Mouse (Mus musculus) MEL (cell line): ENCODE results near the gene Liph. TPM values are rescaled to one million over a fixed set of nuclear protein-coding genes. Genes with fewer than 3 reads are reported as not detected.

Source experiments
- DNase-seq: peaks from one replicate; pipeline ENCODE4 v3.0.0; 2011; ENCODE audit warnings: low read depth, low spot score
- H3K27ac ChIP-seq: 2 replicates; pipeline ENCODE4 v1.5.1; 2012; ENCODE audit warnings: low read depth, mild to moderate bottlenecking, control low read depth, low read length, moderate library complexity; ENCODE audit not compliant: control insufficient read depth
- H3K27me3 ChIP-seq, 2 experiments: fragments of 150-350 bp in 1 of 2; sonication (generic) in 1 of 2; 2 replicates each; pipeline ENCODE4 v1.6.1; 2012; ENCODE audit warnings: low read length in 2 of 2, mild to moderate bottlenecking in 2 of 2, improper control_type of control experiment in 1 of 2, moderate library complexity in 1 of 2; ENCODE audit not compliant: insufficient read depth in 2 of 2, control insufficient read depth in 1 of 2
- H3K36me3 ChIP-seq, 2 experiments: 2 replicates each; pipeline ENCODE4 v1.6.1; 2012 to 2014; ENCODE audit warnings: low read length in 2 of 2, improper control_type of control experiment in 1 of 2, inconsistent platforms in 1 of 2, mild to moderate bottlenecking in 1 of 2; ENCODE audit not compliant: insufficient read depth in 2 of 2, control insufficient read depth in 1 of 2
- H3K4me1 ChIP-seq, 2 experiments: fragments of 150-350 bp in 1 of 2; sonication (generic) in 1 of 2; 2 replicates each; pipeline ENCODE4 v1.6.1; 2012; ENCODE audit warnings: low read length in 2 of 2, improper control_type of control experiment in 1 of 2, mild to moderate bottlenecking in 1 of 2; ENCODE audit not compliant: insufficient read depth in 2 of 2, control insufficient read depth in 1 of 2
- H3K4me3 ChIP-seq, 2 experiments: fragments of 150-350 bp in 1 of 2; sonication (generic) in 1 of 2; 2 replicates each; pipeline ENCODE4 v1.5.1; 2012; ENCODE audit warnings: low read depth in 2 of 2, low read length in 2 of 2, mild to moderate bottlenecking in 2 of 2, moderate library complexity in 2 of 2, control low read depth in 1 of 2, improper control_type of control experiment in 1 of 2; ENCODE audit not compliant: control insufficient read depth in 1 of 2, insufficient read depth in 1 of 2
- H3K79me2 ChIP-seq: 2 replicates; pipeline ENCODE4 v1.6.1; 2012; ENCODE audit warnings: mild to moderate bottlenecking, low read length, moderate library complexity; ENCODE audit not compliant: control insufficient read depth, poor library complexity, insufficient read depth
- H3K9ac ChIP-seq: 2 replicates; pipeline ENCODE4 v1.6.1; 2012; ENCODE audit warnings: low read depth, mild to moderate bottlenecking, control low read depth, low read length, moderate library complexity; ENCODE audit not compliant: control insufficient read depth, poor library complexity, severe bottlenecking
- H3K9me3 ChIP-seq: fragments of 150-350 bp; sonication (generic); replicated peaks from 2 replicates; pipeline ENCODE4 v1.6.1; 2012; ENCODE audit warnings: mild to moderate bottlenecking, low read length, improper control_type of control experiment, moderate library complexity; ENCODE audit not compliant: insufficient read depth
- BHLHE40 ChIP-seq: IDR thresholded peaks from 2 replicates; pipeline ENCODE4 v1.6.1; 2012; ENCODE audit warnings: low read depth, mild to moderate bottlenecking, inconsistent platforms, low read length, improper control_type of control experiment, borderline replicate concordance
- CHD1 ChIP-seq: IDR thresholded peaks from 2 replicates; pipeline ENCODE4 v1.6.1; 2012; ENCODE audit warnings: low read depth, mild to moderate bottlenecking, inconsistent platforms, low read length, improper control_type of control experiment
- CHD2 ChIP-seq: IDR thresholded peaks from 2 replicates; pipeline ENCODE4 v1.6.1; 2011; ENCODE audit warnings: low read length, improper control_type of control experiment
- E2F4 ChIP-seq: IDR thresholded peaks from 2 replicates; pipeline ENCODE4 v1.6.1; 2011; ENCODE audit warnings: low read depth, low read length, improper control_type of control experiment, borderline replicate concordance
- ELF1 ChIP-seq: IDR thresholded peaks from 2 replicates; pipeline ENCODE4 v1.6.1; 2014; ENCODE audit warnings: low read depth, mild to moderate bottlenecking, inconsistent platforms, low read length, improper control_type of control experiment, moderate library complexity
- GABPA ChIP-seq: IDR thresholded peaks from 2 replicates; pipeline ENCODE4 v1.6.1; 2012; ENCODE audit warnings: low read depth, mild to moderate bottlenecking, inconsistent platforms, low read length, improper control_type of control experiment, moderate library complexity
- GATA1 ChIP-seq: IDR thresholded peaks from 2 replicates; pipeline ENCODE4 v1.6.1; 2011; ENCODE audit warnings: low read depth, low read length, improper control_type of control experiment
- MAFK ChIP-seq: IDR thresholded peaks from 2 replicates; pipeline ENCODE4 v1.6.1; 2011; ENCODE audit warnings: low read depth, mild to moderate bottlenecking, low read length, improper control_type of control experiment, borderline replicate concordance
- MAX ChIP-seq: IDR thresholded peaks from 2 replicates; pipeline ENCODE4 v1.6.1; 2011; ENCODE audit warnings: low read length, improper control_type of control experiment
- MAZ ChIP-seq: IDR thresholded peaks from 2 replicates; pipeline ENCODE4 v1.6.1; 2012; ENCODE audit warnings: low read depth, mild to moderate bottlenecking, inconsistent platforms, low read length, improper control_type of control experiment
- MEF2A ChIP-seq: IDR thresholded peaks from 2 replicates; pipeline ENCODE4 v1.6.1; 2014; ENCODE audit warnings: low read depth, mild to moderate bottlenecking, inconsistent platforms, low read length, improper control_type of control experiment; ENCODE audit not compliant: poor library complexity, insufficient replicate concordance, severe bottlenecking; ENCODE audit errors: extremely low read depth
- POLR2AphosphoS2 ChIP-seq: IDR thresholded peaks from 2 replicates; pipeline ENCODE4 v1.6.1; 2011; ENCODE audit warnings: low read length, improper control_type of control experiment
- POLR2AphosphoS5 ChIP-seq: IDR thresholded peaks from 2 replicates; pipeline ENCODE4 v1.6.1; 2012; ENCODE audit warnings: low read depth, borderline replicate concordance, mild to moderate bottlenecking, inconsistent platforms, low read length, moderate library complexity, mixed read lengths
- RCOR1 ChIP-seq: IDR thresholded peaks from 2 replicates; pipeline ENCODE4 v1.6.1; 2012; ENCODE audit warnings: low read depth, mild to moderate bottlenecking, inconsistent platforms, low read length, improper control_type of control experiment
- SIN3A ChIP-seq: IDR thresholded peaks from 2 replicates; pipeline ENCODE4 v1.6.1; 2012; ENCODE audit warnings: low read length, improper control_type of control experiment, inconsistent platforms
- SMC3 ChIP-seq: IDR thresholded peaks from 2 replicates; pipeline ENCODE4 v1.6.1; 2011; ENCODE audit warnings: low read depth, low read length, improper control_type of control experiment
- TBP ChIP-seq: IDR thresholded peaks from 2 replicates; pipeline ENCODE4 v1.8.0; 2011; ENCODE audit warnings: low read depth, low read length, improper control_type of control experiment
- TCF12 ChIP-seq: IDR thresholded peaks from 2 replicates; pipeline ENCODE4 v1.6.1; 2014; ENCODE audit warnings: low read depth, mild to moderate bottlenecking, inconsistent platforms, low read length, improper control_type of control experiment, moderate library complexity
- UBTF ChIP-seq: IDR thresholded peaks from 2 replicates; pipeline ENCODE4 v1.6.1; 2012; ENCODE audit warnings: low read depth, mild to moderate bottlenecking, inconsistent platforms, low read length, improper control_type of control experiment, moderate library complexity, borderline replicate concordance; ENCODE audit not compliant: insufficient read depth
- USF1 ChIP-seq: IDR thresholded peaks from 2 replicates; pipeline ENCODE4 v1.6.1; 2014; ENCODE audit warnings: low read depth, mild to moderate bottlenecking, inconsistent platforms, low read length, improper control_type of control experiment, moderate library complexity
- USF2 ChIP-seq, 2 experiments: IDR thresholded peaks; 2 replicates each; pipeline ENCODE4 v1.6.1; 2011 to 2012; ENCODE audit warnings: improper control_type of control experiment in 2 of 2, low read length in 2 of 2, borderline replicate concordance in 1 of 2, inconsistent platforms in 1 of 2, low read depth in 1 of 2, mild to moderate bottlenecking in 1 of 2; ENCODE audit not compliant: insufficient read depth in 1 of 2
- ZC3H11A ChIP-seq: IDR thresholded peaks from 2 replicates; pipeline ENCODE4 v1.6.1; 2012; ENCODE audit warnings: low read depth, mild to moderate bottlenecking, inconsistent platforms, low read length, improper control_type of control experiment
- ZMIZ1 ChIP-seq: IDR thresholded peaks from 2 replicates; pipeline ENCODE4 v1.6.1; 2012; ENCODE audit warnings: low read depth, mild to moderate bottlenecking, inconsistent platforms, low read length, improper control_type of control experiment, moderate library complexity
- ZNF384 ChIP-seq: IDR thresholded peaks from 2 replicates; pipeline ENCODE4 v1.6.1; 2012; ENCODE audit warnings: low read depth, mild to moderate bottlenecking, inconsistent platforms, low read length, improper control_type of control experiment
- polyA plus RNA-seq, 2 experiments: library from polyadenylated mRNA; stranded (reverse) in 1 of 2; unstranded in 1 of 2; fragments of >175 nt in 1 of 2; fragments of >200 nt in 1 of 2; gene quantifications; 2 replicates each; pipeline versions ENCODE4 v1.2.1 to v1.2.4; 2012; ENCODE audit warnings: low replicate concordance in 2 of 2, low read depth in 1 of 2; ENCODE audit not compliant: insufficient read length in 2 of 2, insufficient read depth in 1 of 2, missing spikeins in 1 of 2
- total RNA-seq: library from RNA; depleted of rRNA; stranded (reverse); fragments of 300-350 nt; gene quantifications from 2 replicates; pipeline ENCODE4 v1.2.3, GENCODE M21; 2012

Liph gene
- total and polyA plus RNA-seq, 3 experiments, result not detected

- no peak overlapping the region for H3K9ac ChIP-seq
- peaks cover 0 to 2% of the 10 kb centered on the region in 2 experiments; a peak in 1 of 4 replicates for H3K27me3 ChIP-seq
- no peaks in the 10 kb centered on the region for H3K9me3 ChIP-seq
- H3K36me3 ChIP-seq, result no peaks in the 10 kb centered on the region
- no peak overlapping the region for H3K4me3 ChIP-seq
- DNase-seq, result no peak
- TF ChIP-seq RCOR1 (no peak), MEF2A (no peak), ZC3H11A (no peak), UBTF (no peak), GATA1 (no peak), GABPA (no peak), SIN3A (no peak), MAFK (no peak), MAX (no peak), POLR2AphosphoS5 (no peak), BHLHE40 (no peak), CHD2 (no peak), ZMIZ1 (no peak), ELF1 (no peak), TCF12 (no peak), USF1 (no peak), POLR2AphosphoS2 (no peak), USF2 (IDR thresholded peaks at IDR 0.05; ENCODE audit: borderline replicate concordance in 1 of 2, insufficient read depth in 1 of 2, low read depth in 1 of 2, low read length in 2 of 2) (no peak), SMC3 (no peak)
- 0 out of 4 replicates have a peak, but pooled peaks cover 0 to 2% of the 10 kb centered on the region in 2 experiments for H3K4me1 ChIP-seq
- H3K27ac ChIP-seq, result no peak overlapping the region
- no peaks in the 10 kb centered on the region for H3K79me2 ChIP-seq
Measured at GRCm38 (mm10) chr16:21976203-21976602, 19.3 kb downstream of the Liph start.

GRCm38 (mm10) chr16:21971446-21971845 lies 24.0 kb downstream of the Liph start:
- TF ChIP-seq USF1 (no peak), MEF2A (no peak), ZNF384 (no peak), MAZ (no peak), UBTF (no peak), USF2 (IDR thresholded peaks at IDR 0.05; ENCODE audit: borderline replicate concordance in 1 of 2, insufficient read depth in 1 of 2, low read depth in 1 of 2, low read length in 2 of 2) (no peak), GATA1 (no peak), TBP (no peak), E2F4 (no peak), CHD1 (no peak), POLR2AphosphoS2 (no peak)
- Histone ChIP-seq H3K79me2 (no peaks in the 10 kb centered on the region), H3K4me1 (no peaks in the 10 kb centered on the region), H3K9ac (no peak overlapping the region), H3K36me3 (no peaks in the 10 kb centered on the region), H3K4me3 (no peak overlapping the region), H3K27ac (no peak overlapping the region), H3K27me3 (peaks cover 0 to 2% of the 10 kb centered on the region in 2 experiments; a peak in 1 of 4 replicates), H3K9me3 (no peaks in the 10 kb centered on the region)
- no peak for DNase-seq
